Mouse (Mus musculus) CD4-positive, CD25-positive, alpha-beta regulatory T cell, adult 4 months (primary cell): ENCODE results near the gene Kpna4. TPM values are rescaled to one million over a fixed set of nuclear protein-coding genes. Genes with fewer than 3 reads are reported as not detected.
"Not testable (repeated sequence)": the region's sequence is repeated elsewhere in the genome, so short reads cannot be mapped to it uniquely, and the experiment has no call there.

Experiments used
- ATAC-seq: one replicate; pipeline ENCODE4 v1.8.0; 2017
- polyA plus RNA-seq, 2 experiments: library from polyadenylated mRNA; unstranded; fragments of 100-300 nt; shearing (Covaris generic); gene quantifications; one replicate each; pipeline ENCODE4 v1.2.1; 2017

Gene Kpna4
- polyA plus RNA-seq, 2 experiments from 2014 or later = 27.6 to 39.6 TPM

DNA sequence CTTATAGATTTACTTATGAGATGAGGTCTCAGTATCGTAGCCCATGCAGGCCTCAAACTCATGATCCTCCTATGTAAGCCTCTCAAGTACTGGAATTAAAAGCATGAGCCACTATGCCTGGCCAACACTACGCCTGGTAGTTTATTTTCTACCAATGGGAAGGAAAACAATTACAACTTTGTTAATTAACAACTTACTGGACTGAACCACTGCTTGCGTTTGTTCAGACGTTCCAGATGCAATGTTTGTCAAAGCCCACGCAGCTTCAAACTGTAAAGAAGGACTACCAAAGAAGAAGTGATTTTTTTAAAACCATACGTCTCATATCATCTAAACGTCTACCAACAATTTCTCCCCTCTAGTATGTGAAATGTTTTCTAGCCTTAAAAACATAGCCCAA is 32.5 kb downstream of the Kpna4 start:
- ATAC-seq = no peak

DNA sequence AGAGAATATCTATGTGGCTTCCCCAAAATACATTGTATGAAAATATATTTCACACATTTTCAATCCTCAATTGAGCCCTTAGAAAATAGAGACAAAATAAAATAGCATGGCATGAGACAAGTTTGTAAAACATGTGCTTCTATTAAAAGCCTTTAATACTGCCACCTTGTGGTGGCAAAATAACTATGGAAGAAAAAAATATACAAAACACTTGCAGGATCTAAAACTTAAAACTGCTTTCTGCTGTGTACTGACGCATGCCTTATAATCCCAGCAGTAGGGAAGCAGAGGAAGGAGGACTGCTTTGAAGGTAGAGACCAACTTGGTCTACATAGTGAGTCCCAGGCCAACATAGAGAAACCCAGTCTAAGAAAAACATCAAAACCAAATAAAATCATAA is 62.9 kb downstream of the Kpna4 start:
- peak; percentile 52 for ATAC-seq

DNA sequence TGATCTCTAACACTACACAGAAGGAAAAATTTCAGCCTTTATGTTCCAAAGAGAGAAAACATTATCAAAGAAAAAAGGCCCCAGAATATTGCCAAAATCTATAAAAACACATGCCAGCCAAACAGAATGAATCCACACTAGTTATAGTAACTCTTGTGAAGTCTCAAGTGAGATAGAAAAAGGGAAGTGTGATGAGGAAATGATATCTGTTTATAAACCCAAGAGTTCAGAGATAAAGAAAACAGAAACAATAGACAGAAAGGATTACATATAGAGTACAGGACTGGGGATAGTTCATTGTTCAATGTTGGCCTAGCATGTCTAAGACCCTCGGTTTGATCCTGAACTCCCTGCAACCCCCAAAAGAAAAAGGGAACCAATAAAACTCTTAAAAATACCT is 64.1 kb downstream of the Kpna4 start:
- no peak for ATAC-seq

DNA sequence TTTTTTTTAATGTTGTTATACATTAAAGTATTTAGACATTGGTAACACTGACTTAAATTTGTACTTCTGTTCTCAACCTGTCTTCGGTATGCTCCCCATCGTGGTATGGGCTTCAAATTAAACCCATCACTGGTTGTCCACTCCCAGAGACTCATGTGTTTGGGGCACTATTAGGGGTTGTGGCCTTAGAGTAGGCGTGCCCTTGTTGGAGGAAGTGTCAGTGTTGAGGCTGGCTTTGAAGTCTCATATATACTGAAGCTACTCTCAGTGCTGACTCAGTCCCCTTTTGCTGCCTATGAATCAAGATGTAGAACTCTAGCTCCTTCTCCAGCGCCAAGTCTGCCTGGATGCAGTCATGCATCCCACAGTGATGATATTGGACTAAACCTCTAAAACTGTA is 66.2 kb downstream of the Kpna4 start:
- no peak for ATAC-seq

DNA sequence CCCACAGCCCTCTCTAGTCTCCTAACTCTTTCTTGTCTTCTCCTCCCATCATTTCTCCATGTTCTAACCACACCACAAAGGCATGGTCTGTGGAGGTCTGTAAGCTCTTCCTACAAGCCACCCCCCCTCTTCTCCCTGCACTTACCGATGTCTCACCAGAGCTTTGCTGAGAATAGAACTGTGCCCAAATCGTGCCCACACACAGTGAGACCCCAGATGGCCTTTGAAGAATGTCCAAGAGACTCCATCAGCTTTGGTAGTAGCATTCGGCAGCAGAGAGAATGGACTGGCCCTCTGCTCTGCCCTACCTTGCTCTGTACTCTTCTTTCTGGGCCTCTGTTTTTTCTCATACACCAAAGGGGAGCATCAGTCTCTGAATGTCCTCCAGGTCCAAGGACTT is 71.0 kb downstream of the Kpna4 start:
- ATAC-seq = no peak

DNA sequence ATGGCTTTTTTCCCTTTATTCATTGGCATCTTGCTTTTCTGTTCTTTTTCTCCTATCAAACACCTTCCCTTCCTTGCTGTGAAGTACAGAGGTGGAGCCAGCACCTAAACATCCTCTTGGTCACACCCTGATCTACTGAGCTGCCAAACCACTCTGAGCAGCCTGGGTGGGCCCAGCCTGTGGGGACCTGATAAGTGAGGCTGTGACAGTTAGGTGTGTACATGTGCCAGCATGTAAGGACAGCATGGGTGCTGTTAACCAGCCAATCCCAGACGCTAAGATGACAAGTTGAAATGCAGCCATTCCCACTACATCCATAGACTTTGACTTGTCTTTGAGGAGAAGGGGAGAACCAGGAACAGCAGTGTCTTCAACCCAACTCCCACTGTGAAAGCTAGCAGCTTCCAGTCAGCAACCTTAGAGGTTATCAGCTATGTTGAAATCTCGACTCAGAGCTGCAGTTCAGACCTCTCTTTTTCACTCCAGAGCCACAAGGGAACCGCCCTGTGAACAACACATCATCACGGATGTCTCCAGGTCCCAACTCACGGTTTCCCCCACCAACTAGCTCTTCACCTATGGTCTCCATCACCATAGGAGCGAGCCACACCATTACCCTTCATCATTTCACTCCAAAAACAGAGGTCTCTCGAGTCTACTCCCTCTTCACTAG is 72.0 kb downstream of the Kpna4 start:
- no peak for ATAC-seq

DNA sequence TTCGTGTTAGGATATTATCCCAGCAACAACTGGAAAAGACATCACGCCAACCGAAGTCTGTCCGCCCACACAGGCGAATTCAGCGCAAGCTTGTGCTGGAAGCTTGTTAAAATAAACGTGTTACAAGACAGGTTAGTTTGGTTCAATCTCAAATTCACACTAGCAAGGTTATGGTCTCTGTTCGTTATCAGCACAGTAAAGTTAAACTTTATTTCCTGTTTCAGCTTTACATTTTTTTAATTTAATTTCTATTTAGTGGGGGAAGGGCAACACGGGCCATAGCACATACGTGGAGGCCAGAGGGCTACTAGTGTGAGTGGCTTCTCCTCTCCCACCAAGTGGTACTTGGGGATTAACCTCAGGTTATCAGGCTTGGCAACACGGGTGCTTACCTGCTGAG is 75.0 kb downstream of the Kpna4 start:
- ATAC-seq = no peak

DNA sequence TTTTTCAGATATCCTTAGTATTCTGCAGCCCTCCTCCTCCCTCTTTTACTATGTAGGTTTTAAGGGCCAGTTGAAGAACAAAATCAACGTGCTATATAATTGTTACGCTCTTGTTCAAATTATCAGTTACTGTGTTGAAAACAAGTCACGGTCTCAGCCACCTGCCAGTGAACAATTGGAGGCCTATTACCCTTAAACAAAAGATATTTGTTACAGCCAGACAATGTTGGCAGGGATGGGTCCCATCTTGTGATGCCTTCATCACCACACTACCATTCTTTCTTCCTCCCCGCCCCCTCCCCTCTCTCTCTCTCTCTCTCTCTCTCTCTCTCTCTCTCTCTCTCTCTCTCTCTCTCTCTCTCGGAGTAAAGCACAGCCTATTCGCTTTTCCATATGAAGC is 77.9 kb downstream of the Kpna4 start:
- no peak for ATAC-seq

DNA sequence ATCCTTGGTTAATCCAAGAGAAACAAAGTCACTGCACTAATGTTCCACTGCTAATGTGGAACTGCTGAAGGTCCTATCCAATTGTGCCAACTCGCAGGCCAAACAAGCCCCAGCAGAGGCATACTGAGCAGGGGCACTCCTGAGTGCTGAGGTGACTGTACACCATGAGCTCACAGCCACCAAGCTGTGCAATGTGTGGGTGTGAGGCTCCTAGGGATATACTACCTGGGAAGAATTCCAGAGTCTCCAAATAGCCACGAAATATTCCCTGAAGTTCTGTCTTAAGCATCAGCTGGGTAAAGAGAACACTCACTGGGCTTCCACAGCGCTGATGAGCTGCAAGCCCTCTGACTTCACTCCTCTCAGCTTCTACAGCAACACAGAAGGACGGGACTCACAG is 79.2 kb downstream of the Kpna4 start:
- ATAC-seq = no peak

DNA sequence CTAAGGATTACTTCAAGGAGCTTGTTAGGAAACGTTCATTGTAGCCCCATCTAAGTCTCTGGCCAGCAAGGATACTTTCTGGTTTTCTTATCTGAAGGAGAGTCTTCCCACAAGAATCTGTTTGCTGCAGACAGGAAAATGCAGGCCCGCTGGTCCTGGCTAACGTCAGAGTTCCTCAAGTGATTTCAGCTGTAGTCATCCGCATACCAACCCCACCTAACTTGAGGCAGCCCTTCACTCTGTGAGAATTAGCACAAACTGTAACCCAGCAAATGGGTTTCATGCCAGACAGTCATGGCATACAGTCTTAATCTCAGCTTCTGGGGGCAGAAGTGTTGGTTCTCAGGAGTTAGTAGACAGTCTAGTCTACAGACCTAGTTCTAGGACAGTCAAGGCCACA is 80.4 kb downstream of the Kpna4 start:
- ATAC-seq = no peak

DNA sequence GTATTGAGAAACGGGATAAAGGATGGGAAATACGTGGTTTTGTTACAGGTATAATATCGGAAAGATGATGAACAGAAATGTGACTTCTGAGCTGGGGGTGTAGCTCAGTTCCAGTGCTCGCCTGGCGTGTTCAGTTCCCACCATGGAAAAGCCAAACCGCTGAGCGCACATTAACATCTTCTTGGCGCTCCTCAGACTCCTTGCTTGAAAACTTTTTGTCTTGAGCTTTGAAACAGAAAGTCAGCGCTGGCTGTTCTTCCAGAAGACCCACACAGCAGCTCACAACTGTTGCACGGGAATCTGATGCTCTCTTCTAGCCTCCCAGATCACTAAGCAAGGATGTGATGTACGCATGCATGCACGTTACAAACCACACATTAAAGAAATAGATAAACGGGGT is 81.2 kb downstream of the Kpna4 start:
- no peak for ATAC-seq

DNA sequence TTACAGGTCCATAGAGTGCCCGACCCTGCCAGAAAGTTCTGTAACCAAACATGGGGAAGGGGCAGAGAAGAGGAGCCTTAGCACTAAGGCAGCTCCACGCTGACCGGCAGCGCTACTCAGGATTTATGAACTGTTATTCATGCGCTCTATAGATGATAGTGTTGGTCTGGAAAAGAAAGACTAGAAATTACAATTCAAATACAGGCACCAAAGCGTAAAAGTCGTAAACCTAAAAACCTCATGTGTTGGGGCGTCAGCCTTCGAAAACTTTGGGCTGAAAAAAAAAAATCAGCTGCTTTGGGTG is 81.6 kb downstream of the Kpna4 start:
- no peak for ATAC-seq

DNA sequence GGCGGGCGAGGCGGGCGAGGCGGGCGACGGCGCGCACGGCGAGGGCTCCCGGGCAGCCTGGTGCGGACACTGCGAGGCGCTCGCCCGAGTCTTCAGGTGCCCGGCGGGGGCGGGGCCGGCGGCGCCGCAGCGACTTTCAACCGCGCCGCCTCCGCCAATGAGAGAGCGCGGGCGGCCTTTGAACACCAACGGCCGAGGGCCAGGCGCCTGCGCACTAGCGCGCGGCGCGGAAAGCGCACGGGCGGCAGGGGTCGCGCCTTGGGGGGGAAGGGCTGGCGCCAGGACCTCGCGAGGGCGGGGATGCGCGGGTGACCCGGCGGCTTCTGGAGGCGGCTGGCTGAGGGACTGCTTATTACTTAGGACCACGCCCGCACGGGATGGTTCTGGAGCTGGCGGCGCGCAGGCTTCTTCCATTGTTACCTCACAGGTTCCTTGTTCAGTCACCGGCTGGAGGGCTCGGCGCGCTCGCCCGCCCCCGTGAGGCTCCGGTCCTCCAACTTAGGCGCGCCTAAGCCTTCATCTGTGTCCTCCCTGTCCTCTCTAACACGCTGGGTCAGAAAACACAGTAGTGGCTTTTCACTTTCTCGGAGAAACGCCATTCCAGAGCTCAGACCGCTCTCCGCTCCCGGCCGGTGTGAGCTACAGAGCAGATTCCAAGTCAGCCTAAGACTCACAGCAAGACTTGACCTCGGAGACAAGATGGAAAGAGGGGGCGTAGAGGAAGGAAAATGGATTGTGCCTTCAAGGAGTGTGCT is 82.1 kb downstream of the Kpna4 start, which contains the start of gene Trim59:
Trim59 (minus strand) TSS at position 111 of the 755 bp plus-strand sequence.
- ATAC-seq = peak; percentile 74

DNA sequence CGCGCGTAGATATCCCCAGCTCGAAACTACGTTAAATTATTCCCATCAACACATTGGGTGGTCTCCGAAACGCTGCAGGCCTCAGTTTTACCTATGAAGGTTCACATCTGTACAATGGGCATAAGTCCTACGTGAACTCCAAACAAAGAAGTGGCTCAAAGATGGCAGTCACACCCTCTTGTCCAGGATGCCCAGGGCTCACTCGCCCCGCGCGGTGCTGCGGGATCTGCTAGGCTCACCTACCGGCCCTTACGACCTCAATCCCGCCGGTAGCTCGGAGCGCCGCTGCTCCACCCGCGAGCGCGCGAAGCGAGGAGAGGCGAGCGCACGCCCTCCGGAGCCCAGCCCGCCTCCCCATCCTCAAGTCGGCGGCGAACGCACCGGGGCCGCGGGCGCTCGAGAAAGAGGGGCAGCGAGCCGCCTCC is 82.7 kb downstream of the Kpna4 start:
- peak; percentile 47 for ATAC-seq

DNA sequence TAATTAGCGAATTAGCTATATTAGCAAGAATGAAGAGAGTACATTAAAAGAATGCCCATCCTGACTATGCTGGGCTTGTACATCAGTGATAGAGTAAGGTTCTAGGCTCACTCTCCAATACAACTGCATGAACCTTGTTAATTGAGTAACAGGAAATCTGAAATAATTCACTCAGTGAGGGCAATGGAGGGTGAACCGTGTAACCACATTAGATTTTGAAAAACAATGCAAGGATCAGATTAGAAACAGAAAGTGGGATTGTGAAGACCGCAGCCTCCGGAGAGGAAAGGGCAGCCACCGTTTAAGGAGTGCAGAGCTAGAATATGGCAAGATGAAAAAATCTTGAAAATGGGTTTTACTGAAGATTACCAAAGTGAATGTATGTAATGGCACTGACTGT is 85.6 kb downstream of the Kpna4 start:
- peak; percentile 44 for ATAC-seq

DNA sequence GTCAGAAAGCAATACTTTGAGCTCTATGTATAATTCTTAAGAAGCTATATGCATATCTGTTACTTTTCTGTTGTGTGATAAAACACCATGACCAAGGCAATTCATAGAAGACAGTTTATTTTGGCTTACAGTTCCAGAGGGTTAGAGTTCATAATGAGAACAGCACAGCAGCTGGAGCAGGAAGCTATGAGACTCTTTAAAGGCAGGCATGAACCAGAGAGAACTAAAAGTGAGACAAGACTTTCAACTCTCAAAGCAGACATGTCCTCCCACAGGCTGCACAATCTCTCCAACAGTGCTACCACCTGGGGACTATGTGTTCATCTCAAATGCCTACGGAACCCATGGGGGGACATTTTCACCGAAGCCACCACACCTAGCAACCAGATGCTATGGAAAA is 86.8 kb downstream of the Kpna4 start:
- no peak for ATAC-seq

DNA sequence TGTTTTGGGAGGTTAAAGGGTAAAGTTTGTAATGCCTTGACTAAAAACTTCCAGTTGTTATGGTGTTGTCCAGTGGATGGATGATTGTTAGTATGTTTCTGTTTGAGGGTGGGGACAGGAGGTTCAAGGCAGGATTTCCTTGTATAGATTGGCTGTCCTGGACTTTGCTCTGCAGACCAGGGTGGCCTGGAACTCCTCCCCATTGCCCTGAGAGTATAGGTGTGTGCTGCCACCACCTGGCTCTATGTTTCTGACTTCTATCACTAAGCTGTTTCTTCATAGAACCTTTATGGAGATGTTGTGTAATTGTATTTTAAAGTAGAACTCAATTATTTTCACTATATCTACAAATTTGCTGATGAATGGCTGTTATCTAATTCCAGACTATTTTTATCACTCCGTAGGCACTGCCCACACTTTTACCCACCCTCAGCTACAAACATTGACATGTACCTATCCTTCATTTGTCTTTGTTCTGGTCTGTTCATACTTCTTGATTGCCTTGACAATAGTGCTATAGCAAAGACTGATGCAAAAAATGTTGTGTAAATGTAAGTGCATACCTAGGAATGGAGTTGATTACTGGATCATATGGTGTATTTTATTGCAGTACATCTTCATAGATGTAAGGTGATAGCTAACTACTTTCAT is 100.7 kb downstream of the Kpna4 start:
- ATAC-seq = peak; percentile 46

DNA sequence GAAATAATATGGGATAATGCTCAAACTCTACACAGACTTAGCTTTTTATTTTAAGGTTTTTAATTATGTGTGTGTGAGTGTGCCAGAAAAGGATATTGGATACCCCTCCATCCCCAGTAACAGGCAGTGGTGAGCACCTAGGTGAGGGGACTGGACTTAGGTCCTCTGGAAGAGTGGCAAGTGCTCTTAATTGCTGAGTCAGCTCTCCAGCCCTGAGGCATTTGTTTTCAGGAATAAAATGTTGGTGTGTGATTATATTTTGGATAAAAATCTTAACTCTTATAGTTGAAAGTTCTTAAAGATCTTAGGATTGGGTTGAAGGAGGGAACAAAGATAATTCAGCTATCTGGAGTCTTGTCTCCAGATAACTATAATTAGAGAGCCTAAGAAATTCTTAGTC is 106.1 kb downstream of the Kpna4 start:
- ATAC-seq = no peak

DNA sequence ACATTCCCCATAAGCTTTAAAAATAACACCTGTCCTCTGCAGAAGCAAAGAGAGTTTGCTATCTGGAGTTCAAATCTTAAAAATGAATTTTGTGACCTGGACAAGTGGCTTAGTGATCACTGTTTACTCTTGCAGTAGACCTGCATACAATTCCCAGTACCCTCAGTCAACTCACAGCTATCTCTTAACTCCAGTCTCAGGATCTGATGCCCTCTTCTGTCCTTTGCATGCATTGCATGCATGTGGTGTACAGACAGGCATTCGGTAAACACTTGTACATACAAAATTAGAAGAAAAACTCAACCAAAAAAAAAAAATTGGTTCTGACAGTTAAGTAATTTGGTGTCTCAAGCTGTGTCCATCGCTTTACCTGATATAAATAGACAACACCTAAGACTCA is 106.6 kb downstream of the Kpna4 start:
- ATAC-seq = peak; percentile 42

DNA sequence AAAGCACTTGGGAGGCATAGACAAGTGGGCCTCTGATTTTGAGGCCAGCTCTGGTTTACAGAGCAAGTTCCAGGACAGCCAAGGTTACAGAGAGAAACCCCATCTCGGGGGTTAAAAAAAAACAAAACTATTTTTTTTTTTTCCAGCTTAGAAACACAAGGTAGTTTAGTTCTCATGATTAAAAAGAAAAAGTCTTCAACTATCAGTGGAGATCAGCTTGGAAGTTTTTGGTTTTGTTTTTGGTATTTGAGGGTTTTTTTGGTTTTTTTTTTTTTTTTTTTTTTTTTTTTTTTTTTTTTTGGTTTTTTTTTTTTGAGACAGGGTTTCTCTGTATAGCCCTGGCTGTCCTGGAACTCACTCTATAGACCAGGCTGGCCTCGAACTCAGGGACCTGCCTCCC is 108.3 kb downstream of the Kpna4 start:
- not testable (repeated sequence) for ATAC-seq

DNA sequence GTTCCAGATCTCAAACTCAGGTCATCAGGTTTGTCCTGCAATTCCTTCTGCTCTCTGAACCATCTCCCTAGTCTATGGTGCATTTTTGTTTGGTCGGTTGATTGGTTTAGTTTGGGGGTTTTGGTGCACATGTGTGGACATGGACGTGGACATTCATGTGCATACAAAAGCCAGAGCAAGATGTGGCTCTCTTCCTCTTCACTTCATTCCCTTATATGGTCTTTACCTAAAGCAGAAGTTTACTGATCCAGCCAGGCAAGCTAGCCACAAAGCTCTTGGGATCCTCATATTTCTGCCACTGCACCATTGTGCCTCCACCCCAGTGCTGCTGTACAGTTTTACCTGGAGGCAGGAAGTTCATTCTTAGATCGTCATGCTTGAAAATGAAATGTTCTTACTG is 109.7 kb downstream of the Kpna4 start:
- ATAC-seq = peak; percentile 23
